Mouse (Mus musculus) testis, postnatal 14 days (tissue): ENCODE measurements at regions not wholly inside any gene's neighbourhood (a gene's known extent, or its start where the extent isn't known, plus 50 kb on each side); places are given as distances from the start of the nearest gene placed in this dataset.

ENCODE experiments used
- DNase-seq: peaks from one replicate; pipeline ENCODE4 v3.0.0; 2021; ENCODE audit warnings: low spot score

DNA sequence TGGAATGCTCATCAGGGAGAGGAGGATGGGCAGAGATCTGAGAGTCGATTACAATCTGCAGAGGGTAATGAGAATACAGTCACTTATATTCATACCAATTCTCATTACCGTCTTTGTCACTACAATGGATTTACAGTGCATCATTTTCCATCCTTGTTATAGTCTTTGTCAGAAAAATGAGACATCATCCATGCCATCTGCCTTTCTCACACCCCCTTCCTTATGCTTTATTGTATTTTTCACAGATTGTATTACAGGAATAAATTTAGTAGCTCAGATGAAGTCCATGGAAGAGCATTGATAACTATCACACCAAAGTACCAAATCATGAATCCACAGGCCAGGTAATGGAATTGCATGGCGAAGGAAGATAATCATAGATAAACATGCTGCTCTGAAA lies 779.5 kb downstream of the Cenpc1 start:
- DNase-seq = no peak

DNA sequence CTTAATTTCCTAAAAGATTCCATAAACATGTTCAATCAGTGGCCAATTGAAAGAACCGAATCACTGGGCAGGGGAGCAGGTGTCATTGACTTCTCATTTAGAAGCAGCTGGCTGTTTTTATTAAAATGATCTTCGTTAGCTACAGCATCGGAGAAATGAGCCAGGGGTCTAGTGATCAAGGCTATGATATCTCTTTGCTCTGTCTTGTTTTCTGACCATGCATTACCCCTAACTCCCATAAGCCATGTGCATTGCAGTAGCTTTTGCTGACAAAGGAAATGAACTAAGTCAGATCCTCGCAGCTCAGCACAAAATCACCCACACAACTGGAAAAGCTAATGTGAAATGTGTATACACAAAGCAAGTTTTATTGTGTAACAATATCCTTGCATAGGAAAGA lies 816.9 kb downstream of the Cenpc1 start:
- no peak for DNase-seq

DNA sequence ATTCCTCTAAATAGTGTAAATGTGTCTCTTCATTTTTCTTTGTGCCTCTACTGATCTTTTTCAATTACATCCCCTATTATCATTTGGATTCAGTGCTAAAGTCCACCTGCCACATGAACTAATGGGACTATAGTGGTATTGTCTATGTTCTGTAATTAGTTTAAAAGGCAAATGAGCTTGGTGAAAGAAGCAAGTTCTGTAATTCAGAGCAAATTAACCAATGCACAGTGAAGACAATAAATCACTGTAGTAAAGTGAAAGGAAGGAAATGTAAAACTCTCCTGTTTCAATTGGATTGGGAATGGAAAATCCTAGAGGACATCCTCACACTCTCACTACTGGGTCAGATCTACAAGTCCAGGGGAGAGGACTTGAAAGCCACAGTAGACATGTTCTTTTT lies 823.2 kb upstream of the Epha5 start:
- DNase-seq = no peak

DNA sequence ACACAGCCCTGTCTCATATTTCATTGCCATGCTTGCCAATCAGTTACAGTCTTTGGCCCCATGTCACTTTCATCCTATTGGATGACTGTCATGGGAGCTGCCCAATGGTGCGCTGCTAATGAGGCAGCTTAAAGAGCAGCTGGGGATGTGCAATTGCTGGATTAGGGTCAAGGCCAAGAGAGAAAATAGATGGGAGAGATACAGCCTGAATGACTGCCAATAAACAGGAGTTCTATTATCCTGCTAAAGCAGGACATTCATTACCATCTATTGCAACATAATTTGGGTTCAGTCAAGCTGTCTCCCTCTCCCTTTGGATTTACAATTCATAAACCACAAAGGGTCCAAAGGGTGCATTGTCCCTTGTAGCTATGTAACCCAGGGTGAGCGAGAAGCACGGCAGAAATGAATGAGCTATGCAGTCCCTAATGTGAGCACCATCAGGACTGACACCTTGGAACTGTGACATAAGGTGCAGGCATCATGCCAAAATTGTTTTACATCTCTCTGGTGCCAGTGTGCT lies 822.4 kb upstream of the Epha5 start:
- DNase-seq = peak; percentile 4
